Mouse (Mus musculus) large intestine, adult 2 months (tissue): ENCODE measurements at regions not wholly inside any gene's neighbourhood (a gene's known extent, or its start where the extent isn't known, plus 50 kb on each side); places are given as distances from the start of the nearest gene placed in this dataset.

ENCODE experiments used
- DNase-seq: peaks from one replicate; pipeline ENCODE4 v3.0.0-alpha.2; 2012; ENCODE audit warnings: low read depth, low spot score
- WGBS: fragments of 180-500 bp; shearing (Covaris S2); methylation state at CpG from one replicate; pipeline ENCODE4 v1.1.7; 2018; 5-methylcytosine and 5-hydroxymethylcytosine counted together

DNA sequence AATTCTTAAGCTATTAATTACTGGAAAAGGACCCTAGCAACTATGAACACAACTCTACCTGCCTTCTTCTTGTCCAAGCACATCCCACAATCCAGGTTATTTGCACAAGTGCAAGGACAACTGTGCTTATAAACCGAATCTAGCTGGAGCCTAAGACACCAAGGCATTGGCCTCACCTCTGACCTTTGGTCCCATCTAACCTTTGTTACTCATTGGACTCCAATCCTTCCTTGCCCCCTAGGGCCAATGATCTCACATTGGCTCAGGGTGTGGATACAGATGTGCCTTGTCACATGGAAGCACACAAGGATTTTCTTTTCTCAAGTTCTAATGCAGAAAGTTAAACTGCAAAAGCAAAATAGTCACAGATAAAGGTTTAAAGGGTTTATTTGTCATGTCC is 444.6 kb upstream of the Ubash3b start:
- no peak for DNase-seq
- 31% methylated on average over 1 of the region's 1 CpGs for WGBS

DNA sequence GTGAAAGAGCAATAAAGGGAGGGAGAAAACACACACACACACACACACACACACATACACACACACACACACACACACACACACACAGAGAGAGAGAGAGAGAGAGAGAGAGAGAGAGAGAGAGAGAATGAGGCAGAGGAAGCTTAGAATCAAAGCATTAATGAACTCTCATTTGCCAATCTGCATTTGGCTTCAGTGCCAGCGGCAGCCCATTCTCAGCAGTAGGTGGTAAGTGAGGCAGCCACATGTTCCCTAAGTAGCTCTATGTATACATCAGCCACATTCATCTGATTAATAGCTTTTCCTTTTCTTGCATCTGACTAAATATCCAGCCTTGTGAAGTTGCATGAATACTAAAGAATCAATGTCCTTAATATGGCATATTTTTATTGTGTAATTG is 443.4 kb upstream of the Ubash3b start:
- 90% methylated on average over 1 of the region's 1 CpGs for WGBS
- no peak for DNase-seq

DNA sequence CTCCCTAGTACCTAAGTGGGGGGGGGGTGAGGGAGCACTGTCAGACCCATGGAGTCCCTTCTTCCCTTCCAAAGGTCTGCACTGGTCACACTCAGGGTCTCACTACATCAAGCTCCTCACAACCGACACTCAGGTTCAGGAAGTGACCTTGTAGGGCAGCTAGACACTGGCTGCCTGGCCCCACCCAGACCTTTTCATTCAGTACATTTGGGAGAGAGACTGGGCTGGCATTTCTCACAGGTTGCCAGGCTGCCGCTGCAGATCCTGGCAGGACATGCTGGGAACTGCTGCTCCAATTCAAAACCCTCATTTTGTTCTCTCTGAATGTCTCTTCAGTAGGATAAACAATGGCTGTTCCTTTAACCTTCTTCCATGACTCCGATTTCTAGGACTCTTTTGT is 439.3 kb upstream of the Ubash3b start:
- 27% methylated on average over 3 of the region's 3 CpGs for WGBS
- DNase-seq: no peak

DNA sequence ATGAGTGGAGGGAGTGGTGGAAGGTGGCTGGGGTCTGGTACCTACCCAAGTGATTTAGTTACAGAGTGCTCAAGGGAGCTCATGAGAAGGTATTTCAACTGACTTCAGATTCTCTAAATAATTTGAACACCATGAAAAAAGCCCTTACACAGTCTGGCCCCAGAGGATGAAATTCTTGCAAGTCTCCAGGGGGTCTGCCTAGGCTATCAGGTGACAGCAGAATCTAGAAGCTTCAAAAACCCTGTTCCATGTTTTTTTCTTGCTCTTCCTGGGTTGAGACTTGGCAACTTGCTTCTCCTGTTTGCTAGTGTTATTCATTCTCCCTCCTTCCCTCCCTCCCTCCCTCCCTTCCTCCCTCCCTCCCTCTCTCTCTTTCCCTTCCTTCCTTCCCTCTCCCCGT is 438.4 kb upstream of the Ubash3b start:
- no peak for DNase-seq
- WGBS: 14% methylated on average over 1 of the region's 1 CpGs

DNA sequence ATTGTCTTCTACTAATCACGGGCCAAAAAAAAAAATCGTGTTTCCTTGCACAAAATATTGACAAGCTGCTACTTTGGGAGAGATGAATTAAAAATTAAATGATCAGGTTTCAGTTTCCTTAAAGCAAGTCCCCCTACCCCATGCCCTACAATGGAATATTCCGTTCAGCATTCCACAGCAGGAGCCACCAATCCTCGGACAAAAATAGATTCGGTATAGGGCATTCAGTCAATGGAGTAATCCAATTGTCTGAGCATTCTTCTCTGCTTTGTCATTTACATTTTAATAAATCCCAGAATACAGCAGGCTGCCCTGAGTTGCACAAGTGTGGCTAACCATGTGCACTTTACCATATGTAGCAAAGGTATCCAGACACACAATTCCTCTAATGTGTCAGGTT is 434.3 kb upstream of the Ubash3b start:
- WGBS: 66% methylated on average over 5 of the region's 5 CpGs
- no peak for DNase-seq

DNA sequence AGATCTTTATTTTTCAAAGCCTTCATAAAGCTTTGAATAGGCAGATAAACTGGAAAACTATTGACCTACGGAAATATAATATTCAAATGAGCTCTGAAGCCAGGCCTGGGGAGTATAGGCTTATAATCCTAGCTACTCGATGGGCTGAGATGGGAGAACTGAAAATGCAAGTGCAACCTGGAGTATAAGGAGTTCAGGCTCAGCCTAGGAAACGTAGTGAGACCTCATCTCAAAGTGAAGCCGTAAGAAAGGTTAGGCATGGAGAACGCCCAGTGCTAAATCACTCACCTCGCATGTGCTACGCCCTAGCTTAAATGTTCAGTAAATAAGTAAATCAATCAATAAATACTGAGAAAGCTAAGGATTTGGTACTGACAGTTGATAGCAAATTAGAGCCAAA is 432.5 kb upstream of the Ubash3b start:
- 78% methylated on average over 7 of the region's 7 CpGs for WGBS

DNA sequence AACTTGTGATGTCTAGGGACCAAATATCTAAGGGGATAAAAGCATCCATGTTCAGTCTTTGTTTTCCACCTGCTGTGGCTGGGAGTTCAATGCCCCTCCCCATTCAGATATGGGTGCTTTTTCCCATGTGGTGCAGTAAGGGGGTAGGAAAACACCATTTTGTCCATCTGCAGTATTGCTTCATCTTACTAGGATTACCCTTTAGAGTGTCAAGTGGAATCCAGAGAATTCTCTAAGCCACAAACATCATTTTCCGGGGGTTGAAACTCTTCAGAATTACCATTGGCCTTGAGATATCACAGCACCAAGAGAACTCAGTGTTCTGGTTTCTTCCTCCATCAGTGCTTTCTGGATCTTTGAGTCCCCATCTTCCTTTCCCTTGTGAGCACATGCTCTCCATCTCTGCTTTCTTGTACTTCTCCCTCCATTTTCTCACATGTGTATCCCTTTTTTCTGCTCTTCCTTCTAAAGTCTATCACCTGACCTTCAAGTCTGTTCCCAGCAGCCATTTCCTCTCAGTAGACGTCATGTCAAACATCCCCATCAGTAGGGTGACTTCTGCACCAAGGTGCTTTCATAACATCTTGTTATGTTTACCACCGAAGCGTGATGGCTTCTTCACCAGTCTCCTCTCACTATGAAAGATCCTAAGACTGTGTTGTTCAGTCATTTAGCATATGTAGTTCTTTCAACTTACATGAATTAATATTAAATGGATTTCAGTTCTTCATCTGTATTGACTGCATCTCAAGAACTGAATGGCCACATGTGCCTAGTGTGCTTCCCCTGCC is 431.6 kb upstream of the Ubash3b start:
- no peak for DNase-seq
- 86% methylated on average over 4 of the region's 4 CpGs for WGBS

More for the DNA sequence above, 432.5 kb upstream of the Ubash3b start:
- no peak for DNase-seq

DNA sequence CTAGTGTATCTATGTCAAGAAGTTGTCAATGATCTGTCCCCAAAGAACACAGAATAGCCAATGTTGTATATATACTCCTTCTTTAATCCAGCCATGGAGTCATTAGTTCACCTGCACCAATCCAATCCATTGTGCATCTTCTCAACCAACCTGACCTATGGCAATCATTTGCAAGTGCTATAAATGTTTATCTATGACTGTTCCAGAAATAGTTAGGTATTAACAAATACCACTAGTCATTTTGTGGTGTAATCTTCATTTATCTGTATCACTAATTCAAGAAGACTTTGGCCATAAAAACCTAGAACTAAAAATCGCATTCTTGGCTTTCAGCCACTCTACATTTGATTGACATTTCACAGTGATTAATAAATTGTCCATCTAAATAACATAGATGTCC is 430.6 kb upstream of the Ubash3b start:
- 84% methylated on average over 1 of the region's 1 CpGs for WGBS
- no peak for DNase-seq

DNA sequence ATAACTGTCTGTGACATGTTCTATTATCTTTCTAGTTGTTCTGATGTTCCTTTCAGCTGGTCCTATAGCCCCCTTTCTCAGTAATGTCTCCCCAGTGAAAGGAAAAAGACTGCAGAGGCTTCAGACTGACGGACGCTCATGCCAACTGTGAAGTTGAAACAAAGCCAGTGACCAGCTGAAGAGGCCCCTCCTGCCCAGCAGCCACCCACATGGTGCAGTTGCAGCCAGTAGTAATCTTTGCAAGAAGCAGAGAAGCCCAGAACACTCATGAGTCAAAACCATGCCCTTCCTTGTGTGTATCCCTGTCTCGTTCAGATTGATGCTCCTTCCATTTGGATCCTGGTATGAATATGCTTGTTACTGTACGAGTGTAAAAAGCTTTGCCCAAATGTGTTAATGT is 428.7 kb upstream of the Ubash3b start:
- no peak for DNase-seq
- 75% methylated on average over 4 of the region's 4 CpGs for whole genome bisulfite sequencing

DNA sequence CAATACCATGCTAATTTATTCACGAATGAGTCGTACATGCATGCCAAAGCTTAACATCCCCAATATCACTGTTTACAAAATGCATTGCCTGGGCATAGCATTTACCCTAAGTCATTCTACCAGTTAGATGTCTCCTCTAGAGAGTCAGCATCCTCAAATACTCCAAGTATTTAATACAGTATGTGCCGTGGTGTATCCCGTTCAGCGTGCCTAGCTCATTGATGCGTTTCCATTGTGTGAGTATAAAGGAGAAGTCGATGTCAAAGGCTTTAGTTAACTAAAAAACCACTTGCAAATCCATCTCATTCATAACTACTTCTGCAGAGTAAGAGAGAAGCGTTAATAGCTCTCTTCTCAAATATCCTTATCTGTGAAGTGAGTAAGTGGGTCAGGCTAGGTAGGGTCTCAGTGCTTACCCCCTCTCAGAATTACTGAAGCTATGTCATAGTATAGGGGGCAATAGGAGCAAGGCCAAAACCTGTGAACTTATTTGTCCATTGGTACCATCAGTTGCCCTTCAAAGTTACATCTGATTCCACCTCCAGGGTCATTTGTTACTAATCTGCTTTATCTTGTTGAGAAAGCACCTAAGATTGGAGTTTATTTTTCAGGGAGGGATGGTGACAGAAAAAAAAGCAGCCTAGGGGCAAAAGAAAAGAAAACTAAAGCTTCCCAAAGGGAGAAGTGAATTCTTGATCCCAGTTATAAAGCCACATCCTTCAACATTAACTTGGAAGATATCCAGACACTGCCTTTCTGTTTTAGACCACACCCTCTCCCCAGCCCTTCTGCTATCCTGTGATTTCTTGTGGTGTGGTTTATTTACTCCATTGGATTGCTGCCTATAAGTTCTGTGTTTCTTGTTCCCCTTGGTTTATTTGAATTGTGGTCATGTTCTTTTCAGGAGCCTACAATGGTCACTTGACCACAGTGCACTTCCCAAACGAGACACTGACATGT is 427.2 kb upstream of the Ubash3b start:
- no peak for DNase-seq
- WGBS: 76% methylated on average over 9 of the region's 9 CpGs

DNA sequence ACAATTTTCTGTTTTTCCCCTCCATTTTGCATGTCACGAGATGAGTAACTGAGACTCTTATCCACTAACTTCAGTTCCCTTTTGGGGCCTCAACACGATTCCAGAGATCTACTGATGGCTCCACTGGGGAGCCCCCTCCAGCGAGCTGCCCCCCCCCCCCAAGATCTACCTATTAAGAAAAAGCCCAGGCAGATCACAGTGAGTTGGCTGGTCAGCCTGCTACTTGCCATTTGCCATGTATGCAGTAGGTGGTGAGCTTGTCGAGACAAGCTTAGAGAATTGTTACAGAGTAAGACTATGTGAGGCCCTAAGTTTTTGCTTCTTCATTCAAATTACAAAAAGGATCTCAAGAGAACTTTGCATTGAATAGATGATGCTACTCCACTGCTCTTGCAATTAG is 426.3 kb upstream of the Ubash3b start:
- WGBS: 64% methylated on average over 4 of the region's 4 CpGs
- DNase-seq: no peak

DNA sequence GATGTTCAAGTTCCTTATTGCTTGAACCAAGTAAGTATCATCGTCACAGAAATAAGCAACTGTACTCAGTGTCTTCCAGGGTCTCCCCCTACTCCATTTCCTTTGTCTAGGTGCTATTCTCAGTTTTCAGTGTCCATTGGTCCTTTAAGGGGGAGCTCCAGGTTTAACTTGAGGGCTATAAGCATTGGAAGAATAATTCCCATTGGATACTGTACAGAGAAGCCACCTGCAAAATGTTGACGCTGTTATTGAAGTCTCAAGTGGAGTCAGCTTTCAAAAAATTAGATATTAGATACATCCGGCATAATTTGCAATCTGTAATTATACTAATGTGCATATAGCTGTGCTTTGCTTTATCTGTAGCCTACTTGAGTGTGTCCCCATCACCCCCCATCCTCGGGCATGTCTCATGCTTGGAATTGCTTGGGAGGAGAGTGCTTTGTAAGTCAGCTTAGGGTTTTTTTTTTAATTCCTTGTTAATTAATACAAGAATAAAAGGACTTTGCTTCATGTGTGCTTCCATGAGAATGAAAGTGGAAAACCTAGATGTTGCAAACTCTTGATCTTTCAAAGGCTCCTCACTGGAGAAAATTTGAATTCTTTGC is 425.6 kb upstream of the Ubash3b start:
- 78% methylated on average over 4 of the region's 4 CpGs for WGBS
- DNase-seq: no peak

DNA sequence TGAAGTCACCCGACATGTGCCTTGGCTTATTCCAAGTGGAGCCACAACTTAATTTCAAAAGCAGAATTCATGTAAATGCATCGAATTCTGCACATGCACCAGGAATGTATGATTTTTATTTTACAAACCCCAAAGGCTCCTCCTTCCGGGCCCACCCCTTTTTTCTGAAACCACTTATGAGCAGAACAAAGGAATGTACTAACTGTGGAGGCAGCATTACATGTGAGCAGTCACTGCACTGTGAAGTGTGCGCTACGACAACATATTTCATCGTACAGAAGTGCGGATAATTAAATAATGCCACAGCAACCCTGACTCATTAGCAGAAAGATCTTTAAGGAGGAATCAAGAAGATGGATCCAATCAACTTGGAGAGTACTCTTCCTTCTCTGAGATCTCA is 424.8 kb upstream of the Ubash3b start:
- DNase-seq: no peak
- 77% methylated on average over 7 of the region's 7 CpGs for WGBS

DNA sequence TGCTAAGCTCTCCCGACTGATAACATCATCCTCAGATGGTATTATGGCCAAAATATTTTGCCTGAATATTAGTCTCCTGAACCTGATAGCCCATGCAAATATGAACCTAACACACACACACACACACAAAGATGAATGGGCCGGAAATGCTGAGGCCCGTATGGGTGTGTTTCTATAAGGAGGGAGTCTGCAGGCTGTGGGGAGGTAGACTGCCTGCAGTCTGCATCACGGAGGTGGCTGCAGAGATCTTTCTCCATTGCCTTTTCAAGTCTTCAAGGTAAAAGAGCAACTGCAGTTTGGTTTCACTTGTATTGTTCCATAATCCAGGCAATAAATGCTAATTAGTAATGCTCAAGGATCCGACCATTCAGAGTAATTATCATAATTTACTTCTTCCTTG is 424.3 kb upstream of the Ubash3b start:
- 46% methylated on average over 5 of the region's 5 CpGs for WGBS
- no peak for DNase-seq

DNA sequence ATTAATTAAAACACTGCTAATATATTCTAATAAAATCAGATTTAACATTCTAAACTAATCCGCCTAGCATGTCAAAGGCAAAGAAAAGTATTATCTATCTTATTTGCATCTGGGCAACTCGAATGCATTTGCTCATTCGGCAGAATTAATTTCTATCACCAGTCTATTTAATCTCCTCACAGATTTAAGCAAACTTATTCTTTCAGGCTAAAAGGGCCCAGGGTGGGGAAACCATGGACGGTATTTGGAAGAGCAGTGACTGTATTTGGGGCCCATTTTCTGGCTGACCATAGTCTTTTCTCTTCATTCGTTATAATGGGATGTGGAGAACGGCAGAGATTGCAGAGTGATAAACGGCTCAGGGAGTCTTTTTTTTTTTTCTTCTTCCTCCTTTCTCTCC is 423.5 kb upstream of the Ubash3b start:
- WGBS: 61% methylated on average over 7 of the region's 7 CpGs
- DNase-seq: no peak

DNA sequence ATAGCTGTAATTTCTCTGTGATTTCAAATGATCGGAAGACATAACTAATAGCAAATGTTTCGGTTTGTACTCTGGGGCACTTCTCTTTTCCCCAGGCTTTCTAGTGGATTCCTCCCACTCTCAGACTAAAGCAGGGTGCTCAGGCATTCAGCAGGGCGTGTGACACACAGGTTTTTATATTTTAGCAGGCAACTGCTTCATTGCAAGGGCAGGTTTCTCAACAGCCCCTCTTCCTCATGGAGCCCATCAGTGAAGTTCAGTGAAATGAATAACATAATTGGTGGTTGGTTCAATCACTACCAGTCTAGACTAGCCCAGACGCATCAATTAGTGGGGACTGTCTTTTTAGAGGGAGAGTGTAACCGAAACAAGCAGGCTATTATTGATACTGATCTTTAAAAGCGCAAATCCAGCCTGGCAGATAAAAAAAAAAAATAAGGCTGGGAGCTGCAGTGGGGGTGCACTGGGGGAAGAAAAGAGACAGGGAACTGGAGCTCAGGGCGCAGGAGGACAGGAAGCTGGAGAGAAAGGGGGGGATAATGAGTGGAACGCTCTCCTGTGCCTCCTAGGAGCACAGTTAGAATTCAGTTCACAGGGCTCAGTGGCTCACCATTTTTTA is 422.3 kb upstream of the Ubash3b start:
- 41% methylated on average over 8 of the region's 8 CpGs for WGBS
- DNase-seq: no peak

DNA sequence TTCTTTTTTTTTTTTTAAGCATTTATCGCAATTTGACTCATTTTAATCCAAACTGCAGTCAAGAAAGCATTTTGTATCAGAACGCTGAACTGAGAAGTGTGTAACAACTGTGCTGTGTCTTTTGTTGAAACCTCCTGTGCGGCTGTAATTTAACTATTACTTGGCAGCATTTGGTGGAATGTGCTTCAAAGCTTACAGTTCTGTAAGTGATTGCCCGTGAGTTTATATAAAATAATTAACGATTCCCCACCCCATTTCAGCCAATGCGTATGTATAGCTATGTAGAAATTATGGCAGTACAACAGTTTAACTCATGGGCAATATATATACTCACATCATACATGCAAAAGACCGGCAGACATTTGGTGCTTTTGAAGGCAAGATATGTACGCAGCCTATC is 421.8 kb upstream of the Ubash3b start:
- 55% methylated on average over 8 of the region's 8 CpGs for WGBS
- DNase-seq: no peak

DNA sequence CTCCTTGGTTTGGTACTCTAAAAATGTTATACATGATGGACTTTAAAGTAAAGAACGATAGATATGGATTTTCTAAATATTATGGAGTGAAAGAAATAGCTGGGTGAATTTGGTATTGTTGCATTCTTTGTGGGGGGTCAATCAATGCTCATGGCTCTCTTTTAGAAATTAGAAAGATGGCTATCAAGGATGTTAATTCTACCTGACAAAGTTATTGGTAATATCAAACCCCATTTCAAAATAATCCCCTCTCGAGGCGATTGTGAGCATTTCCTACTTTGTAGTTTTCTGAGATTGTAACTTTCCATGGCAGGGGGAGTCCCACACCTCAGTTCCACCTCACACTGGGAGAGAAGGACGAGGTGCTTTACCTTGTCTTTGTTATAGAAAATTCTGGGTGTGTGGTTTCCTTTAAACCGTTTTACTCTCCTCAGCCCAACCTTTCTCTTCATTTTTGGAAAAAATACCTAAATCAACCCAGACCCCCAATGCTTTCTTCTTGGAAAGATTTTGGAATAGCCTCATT is 421.3 kb upstream of the Ubash3b start:
- DNase-seq: no peak
- WGBS: 52% methylated on average over 5 of the region's 5 CpGs

DNA sequence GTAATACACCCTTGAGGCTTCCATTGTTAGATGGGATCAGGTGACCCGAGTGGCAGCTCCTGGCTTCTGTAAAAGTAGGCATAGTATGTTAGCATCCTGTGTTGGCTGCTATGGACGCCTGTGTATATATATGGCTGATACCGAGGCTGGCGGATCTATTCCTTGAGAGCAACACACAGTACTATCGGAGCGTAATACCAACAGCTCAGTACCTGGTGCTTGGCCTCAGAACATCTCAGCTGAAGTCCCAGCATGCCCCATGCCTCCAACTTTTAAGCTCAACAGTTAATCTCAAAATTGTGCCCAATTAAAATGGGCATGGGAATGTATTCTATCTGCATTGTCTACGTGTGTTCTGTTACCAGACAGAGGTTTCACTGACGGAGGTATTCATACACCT is 420.7 kb upstream of the Ubash3b start:
- WGBS: 43% methylated on average over 8 of the region's 8 CpGs
- DNase-seq: no peak

DNA sequence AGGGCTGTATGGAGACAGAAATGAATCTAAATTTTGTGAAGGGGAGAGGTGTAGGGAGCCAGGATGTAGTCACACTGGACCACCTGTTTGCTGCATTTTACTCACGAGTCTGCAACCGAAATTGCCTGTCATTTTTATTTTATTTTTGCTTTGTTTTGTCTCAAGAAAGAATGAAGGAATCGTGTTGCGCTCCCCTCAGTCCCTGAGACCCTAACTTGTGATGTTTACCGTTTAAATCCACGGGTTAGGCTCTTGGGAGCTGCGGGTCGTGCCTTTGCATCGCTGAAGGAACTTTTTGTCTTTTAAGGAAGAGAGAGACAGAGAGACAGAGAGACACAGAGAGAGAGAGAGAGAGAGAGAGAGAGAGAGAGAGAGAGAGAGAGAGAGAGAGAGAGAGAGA is 420.2 kb upstream of the Ubash3b start:
- 20% methylated on average over 9 of the region's 9 CpGs for WGBS
- DNase-seq: no peak
